Mouse (Mus musculus) frontal cortex, postnatal 36 days (tissue): Measurements from ENCODE around the gene Cracr2a.
A peak's percentile ranks its signal among the peaks of the same experiment; 100 is the strongest.

Experiments used
- DNase-seq, 2 experiments: peaks; one replicate each; pipeline ENCODE4 v3.0.0; 2022; ENCODE audit warnings: low spot score in 2 of 2

The Cracr2a gene

GRCm38 (mm10) chr6:127565951-127566732, 5.0 kb downstream of the Cracr2a start:
- DNase-seq = no peak

- DNase-seq = no peak
These were observed 10.9 kb downstream of the Cracr2a start for GRCm38 (mm10) chr6:127571849-127572550.

- no peak for DNase-seq
These were observed 12.8 kb downstream of the Cracr2a start for GRCm38 (mm10) chr6:127573779-127574463.

- no peak for DNase-seq
These were observed 14.1 kb downstream of the Cracr2a start for GRCm38 (mm10) chr6:127575194-127575593.

- DNase-seq = no peak
These were observed 16.6 kb downstream of the Cracr2a start for GRCm38 (mm10) chr6:127577688-127578087.

- no peak for DNase-seq
These were observed 17.2 kb downstream of the Cracr2a start for GRCm38 (mm10) chr6:127578316-127578715.

GRCm38 (mm10) chr6:127578810-127579209, 17.7 kb downstream of the Cracr2a start:
- no peak for DNase-seq

- DNase-seq = no peak
These were observed 20.8 kb downstream of the Cracr2a start for GRCm38 (mm10) chr6:127581915-127582314.

- peak; percentile 79 to 89 for DNase-seq
These were observed 21.4 kb downstream of the Cracr2a start for GRCm38 (mm10) chr6:127582391-127583176.

- DNase-seq = no peak
These were observed 30.3 kb downstream of the Cracr2a start for GRCm38 (mm10) chr6:127591467-127591866.

- DNase-seq = peak in 1 of 2 experiments; percentile 28
These were observed 32.3 kb downstream of the Cracr2a start for GRCm38 (mm10) chr6:127593487-127593886.

- DNase-seq = no peak
These were observed 38.1 kb downstream of the Cracr2a start for GRCm38 (mm10) chr6:127599280-127599679.

GRCm38 (mm10) chr6:127605067-127606025, 44.2 kb downstream of the Cracr2a start:
- DNase-seq = no peak

GRCm38 (mm10) chr6:127609673-127610072, 48.5 kb downstream of the Cracr2a start:
- DNase-seq = no peak

- DNase-seq = no peak
These were observed 50.1 kb downstream of the Cracr2a start for GRCm38 (mm10) chr6:127611216-127611615.

GRCm38 (mm10) chr6:127614083-127614984, 53.2 kb downstream of the Cracr2a start:
- DNase-seq = no peak

- no peak for DNase-seq
These were observed 55.5 kb downstream of the Cracr2a start for GRCm38 (mm10) chr6:127616623-127617022.

GRCm38 (mm10) chr6:127617258-127618025, 56.3 kb downstream of the Cracr2a start:
- DNase-seq = peak; percentile 22 to 48

GRCm38 (mm10) chr6:127618686-127619085, 57.5 kb downstream of the Cracr2a start:
- no peak for DNase-seq
